Mouse (Mus musculus) left cerebral cortex, adult 9 months (tissue): Measurements from ENCODE around the gene Vwce.

Experiments used
- DNase-seq, 2 experiments: peaks; one replicate each; pipeline ENCODE4 v3.0.0; 2022; ENCODE audit warnings: low spot score in 2 of 2

Vwce gene

GRCm38 (mm10) chr19:10634106-10634871 lies at the start of gene Vwce:
Gene Vwce, plus strand, starts transcription at chr19:10634213.
- DNase-seq, result peak in 1 of 2 experiments; percentile 32

- DNase-seq, result no peak
Measured at GRCm38 (mm10) chr19:10585112-10585511, 48.9 kb upstream of the Vwce start.

- DNase-seq, result no peak
Measured at GRCm38 (mm10) chr19:10587231-10587630, 46.8 kb upstream of the Vwce start.

- no peak for DNase-seq
Measured at GRCm38 (mm10) chr19:10589127-10589857, 44.7 kb upstream of the Vwce start.

- no peak for DNase-seq
Measured at GRCm38 (mm10) chr19:10590301-10590700, 43.7 kb upstream of the Vwce start.

- no peak for DNase-seq
Measured at GRCm38 (mm10) chr19:10591659-10592377, 42.2 kb upstream of the Vwce start.

GRCm38 (mm10) chr19:10598188-10598587 lies 35.8 kb upstream of the Vwce start:
- DNase-seq, result no peak

GRCm38 (mm10) chr19:10599648-10600047 lies 34.4 kb upstream of the Vwce start:
- DNase-seq, result no peak

- DNase-seq, result no peak
Measured at GRCm38 (mm10) chr19:10602247-10602769, 31.7 kb upstream of the Vwce start.

- DNase-seq, result peak; percentile 61 to 91
Measured at GRCm38 (mm10) chr19:10602787-10603186, 31.2 kb upstream of the Vwce start.

- no peak for DNase-seq
Measured at GRCm38 (mm10) chr19:10603660-10604523, 30.1 kb upstream of the Vwce start.

- DNase-seq, result no peak
Measured at GRCm38 (mm10) chr19:10604534-10604933, 29.5 kb upstream of the Vwce start.

GRCm38 (mm10) chr19:10605293-10605900 lies 28.6 kb upstream of the Vwce start, which contains the start of the genes Ddb1 and Tkfc:
Gene Ddb1, plus strand, starts transcription at chr19:10605327.
Gene Tkfc, minus strand, starts transcription at chr19:10605654.
- peak; percentile 95 to 99 for DNase-seq

GRCm38 (mm10) chr19:10605901-10606622 lies 28.0 kb upstream of the Vwce start:
- no peak for DNase-seq

- no peak for DNase-seq
Measured at GRCm38 (mm10) chr19:10608573-10609240, 25.3 kb upstream of the Vwce start.

GRCm38 (mm10) chr19:10634872-10635318 lies 882 bp downstream of the Vwce start:
- DNase-seq, result peak; percentile 16 to 57

- DNase-seq, result no peak
Measured at GRCm38 (mm10) chr19:10637840-10638239, 3.8 kb downstream of the Vwce start.

GRCm38 (mm10) chr19:10640080-10640479 lies 6.1 kb downstream of the Vwce start:
- DNase-seq, result no peak
